ENCODE assay signal across 8 mouse cellular contexts in genomic region chr8:70796403-70797080, GRCm38 (mm10). TPM values are rescaled to one million over a fixed set of nuclear protein-coding genes. Genes with fewer than 3 reads are reported as not detected.
DNase-seq lines count a peak whose midpoint lies in the region; TF ChIP-seq lines count a peak whose summit lies in the region.

No protein-coding gene starts in this region.

- peak overlapping the region; percentile 61 for H3K4me3 ChIP-seq in heart, adult 2 months
- peak overlapping the region in 1 of 3 experiments; percentile 40 for H3K4me3 ChIP-seq in CH12.LX (replicated peaks in 1 of 3; ENCODE audit: low read depth in 2 of 3, low read length in 2 of 3, poor library complexity in 1 of 3)
- peak overlapping the region; percentile 47 for H3K4me3 ChIP-seq in embryonic fibroblast, embryonic 13.5 days (ENCODE audit: insufficient read depth, low read length)
- H3K4me3 ChIP-seq in limb, embryonic 10.5 days = peak overlapping the region; percentile 62
- peak overlapping the region; percentile 80 for H3K4me3 ChIP-seq in olfactory bulb, adult 2 months (ENCODE audit: insufficient read depth, low read depth, low read length)

- no peaks in the 10 kb centered on the region for H3K9me3 ChIP-seq in CH12.LX (replicated peaks; ENCODE audit: low read length)
- H3K9me3 ChIP-seq in limb, embryonic 10.5 days (replicated peaks) = no peaks in the 10 kb centered on the region

- TF ChIP-seq POLR2A in heart, adult 2 months (IDR thresholded peaks at IDR 0.05; ENCODE audit: insufficient read depth, low read depth, low read length) = 0 out of 2 replicates have a peak, but pooled peaks have one; percentile 21
- no peak for TF ChIP-seq POLR2A in CH12.LX (IDR thresholded peaks at IDR 0.05; ENCODE audit: low read depth, low read length)
- no peak for TF ChIP-seq POLR2A in embryonic fibroblast, embryonic 13.5 days (IDR thresholded peaks at IDR 0.05; ENCODE audit: low read depth, low read length)
- TF ChIP-seq POLR2A in olfactory bulb, adult 2 months (IDR thresholded peaks at IDR 0.05; ENCODE audit: insufficient read depth, low read depth, low read length) = peak; percentile 60

- dilution Hi-C loops in CH12.LX (cut with MboI; ENCODE audit: extremely low pct_ligation_motif_present, extremely low pct_unique_long_range_greater_than_20kb, low sequenced_read_pairs) = no loop called here

- TF ChIP-seq RAD21 in CH12.LX (IDR thresholded peaks at IDR 0.05; ENCODE audit: low read depth, low read length) = no peak

- peak overlapping the region; percentile 73 for H3K9ac ChIP-seq in heart, adult 2 months (ENCODE audit: low read depth, low read length)
- H3K9ac ChIP-seq in CH12.LX (ENCODE audit: insufficient read depth, low read depth) = no peak overlapping the region

- in situ Hi-C loops in CH12.LX (cut with MboI; ENCODE audit: low pct_ligation_motif_present, low pct_unique_long_range_greater_than_20kb, low sequenced_read_pairs) = no loop called here

- H3K36me3 ChIP-seq in heart, adult 2 months (ENCODE audit: control insufficient read depth, insufficient read depth, low read length) = no peaks in the 10 kb centered on the region
- peaks cover 0 to 1% of the 10 kb centered on the region in 2 experiments for H3K36me3 ChIP-seq in CH12.LX (replicated peaks in 1 of 2; ENCODE audit: control insufficient read depth in 1 of 2, insufficient read depth in 1 of 2, low read length in 1 of 2)
- no peaks in the 10 kb centered on the region for H3K36me3 ChIP-seq in limb, embryonic 10.5 days

- peak overlapping the region; percentile 60 for H3K4me2 ChIP-seq in CH12.LX (ENCODE audit: insufficient read depth, low read depth, poor library complexity, severe bottlenecking)

- H3K27ac ChIP-seq in heart, adult 2 months = peak overlapping the region; percentile 39; the same call in 1 of the 2 replicates
- no peak overlapping the region for H3K27ac ChIP-seq in CH12.LX (ENCODE audit: insufficient read depth, low read depth)
- H3K27ac ChIP-seq in embryonic fibroblast, embryonic 13.5 days (ENCODE audit: insufficient read depth, low read length) = no peak overlapping the region
- peak overlapping the region; percentile 79 for H3K27ac ChIP-seq in limb, embryonic 10.5 days
- H3K27ac ChIP-seq in olfactory bulb, adult 2 months (ENCODE audit: insufficient read depth, low read depth, low read length) = peak overlapping the region; percentile 55; the same call in 1 of the 2 replicates

- no peak for DNase-seq in heart, adult 2 months
- DNase-seq in heart, adult 9 months (ENCODE audit: low spot score in 2 of 2) = no peak
- no peak for DNase-seq in CH12.LX (ENCODE audit: extremely low read depth)
- no peak for DNase-seq in limb, embryonic 10.5 days (ENCODE audit: low spot score)
- no peak for DNase-seq in cerebellum, adult 18-20 months
- no peak for DNase-seq in cerebellum, adult 9-11 months

- TF ChIP-seq CTCF in heart, adult 2 months (IDR thresholded peaks at IDR 0.05) = no peak
- TF ChIP-seq CTCF in CH12.LX (conservative IDR thresholded peaks at IDR 0.05 in 1 of 2, IDR thresholded peaks at IDR 0.05 in 1 of 2; ENCODE audit: low read depth in 2 of 2, low read length in 2 of 2) = no peak
- no peak for TF ChIP-seq CTCF in embryonic fibroblast, embryonic 13.5 days (IDR thresholded peaks at IDR 0.05; ENCODE audit: borderline replicate concordance, insufficient read depth, low read length)
- no peak for TF ChIP-seq CTCF in olfactory bulb, adult 2 months (IDR thresholded peaks at IDR 0.05; ENCODE audit: insufficient read depth, low read depth, low read length)

- intact Hi-C loops in heart, adult 2 months (cut with DNase I) = loop anchor here (2.0 kb wide), 1 partner anchor 20 kb away; the partner anchor contains the start of gene Pik3r2

- no peaks in the 10 kb centered on the region for H3K27me3 ChIP-seq in heart, adult 2 months (ENCODE audit: control insufficient read depth, insufficient read depth, low read length)
- peaks cover 39% of the 10 kb centered on the region for H3K27me3 ChIP-seq in CH12.LX (replicated peaks)
- H3K27me3 ChIP-seq in limb, embryonic 10.5 days (ENCODE audit: low read depth, poor library complexity, severe bottlenecking) = peaks cover 76% of the 10 kb centered on the region

- H3K4me1 ChIP-seq in heart, adult 2 months (ENCODE audit: control insufficient read depth, insufficient read depth, low read length) = peaks cover 5% of the 10 kb centered on the region
- H3K4me1 ChIP-seq in CH12.LX (ENCODE audit: control insufficient read depth in 1 of 2, insufficient read depth in 2 of 2) = peaks cover 13 to 28% of the 10 kb centered on the region in 2 experiments
- H3K4me1 ChIP-seq in embryonic fibroblast, embryonic 13.5 days (ENCODE audit: control insufficient read depth, insufficient read depth, low read length) = no peaks in the 10 kb centered on the region
- peaks cover 54% of the 10 kb centered on the region for H3K4me1 ChIP-seq in limb, embryonic 10.5 days
- H3K4me1 ChIP-seq in olfactory bulb, adult 2 months (ENCODE audit: control insufficient read depth, insufficient read depth, low read length) = peaks cover 44% of the 10 kb centered on the region

- H3K79me2 ChIP-seq in heart, adult 2 months (replicated peaks; ENCODE audit: control insufficient read depth, insufficient read depth, low read length) = no peaks in the 10 kb centered on the region
- no peaks in the 10 kb centered on the region for H3K79me2 ChIP-seq in CH12.LX (replicated peaks; ENCODE audit: control insufficient read depth, extremely low read depth, insufficient read depth, poor library complexity, severe bottlenecking)

- WGBS in heart, adult 2 months = 8% methylated on average over 54 of the region's 54 CpGs
- 3% methylated on average over 54 of the region's 54 CpGs for WGBS in limb, embryonic 10.5 days
- whole genome bisulfite sequencing in olfactory bulb, adult 2 months = 4% methylated on average over 54 of the region's 54 CpGs

- no peak for TF ChIP-seq EP300 in heart, adult 2 months (IDR thresholded peaks at IDR 0.05; ENCODE audit: insufficient read depth, low read depth, low read length)
- TF ChIP-seq EP300 in CH12.LX (IDR thresholded peaks at IDR 0.05; ENCODE audit: low read length) = no peak

TF ChIP-seq in CH12.LX, 34 proteins besides CTCF, POLR2A, EP300 and RAD21:
- TF ChIP-seq NRF1 (IDR thresholded peaks at IDR 0.05; ENCODE audit: low read depth, low read length) (0 out of 2 replicates have a peak, but pooled peaks have one; percentile 17), ZNF384 (IDR thresholded peaks at IDR 0.05; ENCODE audit: low read depth, low read length) (no peak)

RNA-seq across cellular contexts. Expression of gene Mast3, which starts 8.3 kb away (rescaled TPM):
- 1 to 10 TPM; 6.0 to 7.4 TPM for total RNA-seq in heart, adult 2 months (2021)
- polyA plus RNA-seq in heart, adult 2 months (2012; rRNA removed) = 12.7 and 13.9 TPM in 2 replicates
- 11.3 and 11.6 TPM in 2 replicates for total RNA-seq in CH12.LX (2012; rRNA removed)
- 3.3 and 7.0 TPM in 2 replicates for total RNA-seq in CH12.LX (2014; rRNA removed)
- polyA plus RNA-seq in CH12.LX (2012; ENCODE audit: insufficient read length, low read depth) = 22.2 and 23.4 TPM in 2 replicates
- 12.6 and 13.1 TPM in 2 replicates for polyA plus RNA-seq in embryonic fibroblast, embryonic 13.5 days (2011; ENCODE audit: insufficient read length, low read depth, missing spikeins)
- polyA plus RNA-seq in limb, embryonic 10.5 days (2016; fragmentation: Nextera tagmentation; extraction: Ambion mirVana) = 12.7 and 17.1 TPM in 2 replicates
- polyA plus RNA-seq in olfactory bulb, adult 2 months (2012; ENCODE audit: insufficient read depth, insufficient read length, low replicate concordance, missing spikeins) = 57.2 TPM in 1 of 2 replicates, not detected in the other

RNA-seq across cellular contexts. Expression of gene Il12rb1, which starts 11.7 kb away (rescaled TPM):
- total RNA-seq in heart, adult 2 months (2021) = not detected
- 0.15 and 0.16 TPM in 2 replicates for polyA plus RNA-seq in heart, adult 2 months (2012; rRNA removed)
- 17.3 and 23.2 TPM in 2 replicates for total RNA-seq in CH12.LX (2012; rRNA removed)
- total RNA-seq in CH12.LX (2014; rRNA removed) = 4.5 and 5.6 TPM in 2 replicates
- polyA plus RNA-seq in CH12.LX (2012; ENCODE audit: insufficient read length, low read depth) = 11.4 and 12.5 TPM in 2 replicates
- 1.1 TPM in 1 of 2 replicates, not detected in the other for polyA plus RNA-seq in embryonic fibroblast, embryonic 13.5 days (2011; ENCODE audit: insufficient read length, low read depth, missing spikeins)
- polyA plus RNA-seq in limb, embryonic 10.5 days (2016; fragmentation: Nextera tagmentation; extraction: Ambion mirVana) = not detected in 2 replicates
- polyA plus RNA-seq in olfactory bulb, adult 2 months (2012; ENCODE audit: insufficient read depth, insufficient read length, low replicate concordance, missing spikeins) = not detected in 2 replicates

RNA-seq across cellular contexts. Expression of gene Pik3r2, which starts 20.0 kb away (rescaled TPM):
- 10 to 100 TPM; 22.0 to 22.4 TPM for total RNA-seq in heart, adult 2 months (2021)
- polyA plus RNA-seq in heart, adult 2 months (2012; rRNA removed) = 34.3 and 45.5 TPM in 2 replicates
- 37.4 and 45.9 TPM in 2 replicates for total RNA-seq in CH12.LX (2012; rRNA removed)
- 12.4 and 13.8 TPM in 2 replicates for total RNA-seq in CH12.LX (2014; rRNA removed)
- polyA plus RNA-seq in CH12.LX (2012; ENCODE audit: insufficient read length, low read depth) = 16.3 and 25.8 TPM in 2 replicates
- polyA plus RNA-seq in embryonic fibroblast, embryonic 13.5 days (2011; ENCODE audit: insufficient read length, low read depth, missing spikeins) = 42.8 and 43.5 TPM in 2 replicates
- polyA plus RNA-seq in limb, embryonic 10.5 days (2016; fragmentation: Nextera tagmentation; extraction: Ambion mirVana) = 92.7 and 100 TPM in 2 replicates
- not detected in 2 replicates for polyA plus RNA-seq in olfactory bulb, adult 2 months (2012; ENCODE audit: insufficient read depth, insufficient read length, low replicate concordance, missing spikeins)

RNA-seq across cellular contexts. Expression of gene Mpv17l2, which starts 35.8 kb away (rescaled TPM):
- total RNA-seq in heart, adult 2 months (2021) = 10 to 100 TPM; 21.7 to 29.1 TPM
- 30.0 and 32.2 TPM in 2 replicates for polyA plus RNA-seq in heart, adult 2 months (2012; rRNA removed)
- 25.3 and 28.5 TPM in 2 replicates for total RNA-seq in CH12.LX (2012; rRNA removed)
- total RNA-seq in CH12.LX (2014; rRNA removed) = 22.8 and 27.1 TPM in 2 replicates
- polyA plus RNA-seq in CH12.LX (2012; ENCODE audit: insufficient read length, low read depth) = 31.9 and 36.1 TPM in 2 replicates
- polyA plus RNA-seq in embryonic fibroblast, embryonic 13.5 days (2011; ENCODE audit: insufficient read length, low read depth, missing spikeins) = 29.1 and 32.6 TPM in 2 replicates
- polyA plus RNA-seq in limb, embryonic 10.5 days (2016; fragmentation: Nextera tagmentation; extraction: Ambion mirVana) = 25.2 and 29.9 TPM in 2 replicates
- polyA plus RNA-seq in olfactory bulb, adult 2 months (2012; ENCODE audit: insufficient read depth, insufficient read length, low replicate concordance, missing spikeins) = not detected in 2 replicates

RNA-seq across cellular contexts. Expression of gene Rab3a, which starts 42.1 kb away (rescaled TPM):
- total RNA-seq in heart, adult 2 months (2021) = 10 to 100 TPM; 46.5 to 48.0 TPM
- 89.1 and 117 TPM in 2 replicates for polyA plus RNA-seq in heart, adult 2 months (2012; rRNA removed)
- total RNA-seq in CH12.LX (2012; rRNA removed) = 1.8 and 1.9 TPM in 2 replicates
- 0.32 and 0.87 TPM in 2 replicates for total RNA-seq in CH12.LX (2014; rRNA removed)
- polyA plus RNA-seq in CH12.LX (2012; ENCODE audit: insufficient read length, low read depth) = 0.65 and 0.99 TPM in 2 replicates
- polyA plus RNA-seq in embryonic fibroblast, embryonic 13.5 days (2011; ENCODE audit: insufficient read length, low read depth, missing spikeins) = 8.6 and 10.2 TPM in 2 replicates
- polyA plus RNA-seq in limb, embryonic 10.5 days (2016; fragmentation: Nextera tagmentation; extraction: Ambion mirVana) = 7.1 and 10.8 TPM in 2 replicates
- 431 and 581 TPM in 2 replicates for polyA plus RNA-seq in olfactory bulb, adult 2 months (2012; ENCODE audit: insufficient read depth, insufficient read length, low replicate concordance, missing spikeins)

Comparison
In these comparisons a context has a peak if more than half of its experiments do, and no peak if none do; other contexts are left out.
1. H3K27ac ChIP-seq: peak in heart, adult 2 months (single experiment), limb, embryonic 10.5 days (single experiment) and olfactory bulb, adult 2 months (single experiment); none in CH12.LX (single experiment) and embryonic fibroblast, embryonic 13.5 days (single experiment).
2. POLR2A ChIP-seq: peak in heart, adult 2 months (single experiment) and olfactory bulb, adult 2 months (single experiment); none in CH12.LX (single experiment) and embryonic fibroblast, embryonic 13.5 days (single experiment).
3. RNA of gene Pik3r2, which starts 20.0 kb away (polyA plus RNA-seq): 92.7 to 100 TPM in limb, embryonic 10.5 days, 34.3 to 45.5 TPM in heart, adult 2 months, 42.8 to 43.5 TPM in embryonic fibroblast, embryonic 13.5 days and 16.3 to 25.8 TPM in CH12.LX; not detected in olfactory bulb, adult 2 months; every median in the first group is over 10 times any median in the second.